Mouse (Mus musculus) T-helper 17 cell (primary cell): ENCODE measurements around the gene Zfp541.

ENCODE experiments used
- in situ Hi-C, 2 experiments: fragments of 300-600 bp; cut with MboI, MseI; formaldehyde crosslinking; loops; 1 replicate in 1 of 2; 2 replicates in 1 of 2; pipeline ENCODE4 v1.15.1; 2025; ENCODE audit warnings: high pct_unique_total_duplicates in 2 of 2

Zfp541 gene

DNA sequence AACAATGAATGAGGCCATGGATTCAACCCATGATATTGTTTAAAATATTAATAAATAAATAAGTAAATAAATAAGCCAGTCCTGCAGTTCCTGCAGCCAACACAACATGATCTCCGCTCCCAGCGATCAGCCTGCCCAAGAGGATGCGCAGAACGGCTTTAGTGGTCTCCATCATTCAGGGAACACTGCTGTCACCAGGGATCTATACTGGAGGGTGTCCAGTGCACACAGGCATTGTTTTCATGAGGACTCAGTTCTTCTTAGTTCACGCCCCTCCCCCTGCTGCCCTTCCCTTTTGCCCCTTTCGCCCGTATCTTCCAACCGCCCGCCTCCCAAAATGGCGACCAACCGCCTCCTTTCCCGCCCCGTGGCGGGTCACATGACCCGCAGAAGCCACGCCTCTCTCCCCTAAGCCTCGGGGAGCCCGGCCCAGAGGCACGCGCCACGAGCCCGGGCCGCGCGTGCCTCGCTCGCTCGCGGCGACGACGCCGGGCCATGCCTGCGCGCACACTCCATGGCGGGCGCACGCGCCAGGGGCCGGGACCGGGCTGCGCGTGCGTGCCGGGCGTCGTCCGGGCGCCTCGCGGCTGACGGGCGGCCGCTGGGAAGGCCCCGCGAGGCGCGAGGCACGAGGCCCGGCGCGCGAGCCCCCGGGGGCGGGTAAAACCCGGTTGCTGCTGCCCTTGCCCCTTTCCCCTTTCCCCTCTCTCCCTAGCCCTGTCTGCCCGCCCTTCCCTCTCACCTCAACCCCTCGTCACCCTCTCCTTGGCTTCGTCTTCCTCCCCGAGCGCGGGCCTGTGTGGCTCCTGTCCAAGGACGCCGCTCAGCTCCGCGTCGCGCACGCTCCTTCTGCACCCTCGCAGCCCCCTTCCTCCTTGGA lies at the start of gene Zfp541:
Zfp541 (plus strand) TSS at position 596 of the 880 bp plus-strand sequence.
- in situ Hi-C loops, result no loop called here

DNA sequence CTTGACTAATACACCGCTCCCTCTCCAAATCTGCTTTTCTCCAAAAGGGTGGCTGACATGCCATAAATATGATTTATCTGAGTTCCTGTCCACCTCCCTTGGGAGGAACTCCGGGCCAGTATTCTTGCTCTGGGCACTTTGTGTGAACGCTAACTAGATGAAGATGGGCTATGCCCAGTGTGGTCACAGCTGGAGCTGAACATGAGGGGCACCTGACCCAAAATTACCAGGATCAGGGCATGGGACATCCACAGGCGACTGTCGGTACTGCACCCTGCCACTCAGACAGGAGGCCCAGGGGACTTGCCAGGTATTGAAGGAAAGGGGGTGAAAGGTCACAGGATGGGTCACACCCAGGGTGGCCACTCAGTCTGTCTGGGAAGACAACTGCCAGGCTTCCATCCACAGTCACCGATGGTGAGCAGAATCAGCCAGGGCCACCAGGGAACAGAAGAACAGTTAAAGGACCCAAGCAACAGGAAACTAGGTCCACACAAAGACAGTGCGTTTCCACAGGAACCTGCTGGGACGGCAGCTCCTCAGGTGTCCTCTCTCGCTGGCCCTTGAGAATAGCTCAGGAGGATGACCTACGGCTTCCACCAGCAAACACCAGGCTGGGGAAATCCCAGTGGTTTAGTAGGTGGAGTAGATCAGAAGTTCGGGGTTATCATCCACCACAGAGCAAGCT lies 48.9 kb upstream of the Zfp541 start:
- in situ Hi-C loops, result no loop called here

DNA sequence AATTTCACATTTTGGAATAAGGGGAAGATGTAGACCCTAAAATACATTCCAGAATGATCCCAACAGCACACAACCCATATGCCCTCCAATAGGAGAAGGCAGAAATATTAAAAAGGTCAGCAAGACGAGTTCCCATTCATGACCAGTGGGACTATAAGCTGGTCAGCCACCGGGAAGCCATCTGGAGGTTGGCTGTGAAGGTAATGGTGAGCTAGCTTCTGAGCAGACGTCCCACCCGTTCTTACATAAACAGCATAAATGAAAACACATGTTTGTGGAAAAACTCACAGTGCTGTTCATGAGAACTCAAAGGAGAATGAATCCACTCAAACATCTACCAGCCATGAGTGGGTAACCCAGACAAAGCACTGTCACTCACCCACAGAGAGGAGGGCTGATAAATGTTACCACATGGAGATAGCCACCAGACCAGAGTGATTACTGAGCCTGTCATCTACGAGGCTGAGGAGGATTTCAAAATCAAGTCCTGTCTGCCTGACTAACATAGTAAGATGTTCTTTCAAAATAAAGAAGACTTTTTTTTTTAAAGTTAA lies 47.8 kb upstream of the Zfp541 start:
- in situ Hi-C loops, result no loop called here

DNA sequence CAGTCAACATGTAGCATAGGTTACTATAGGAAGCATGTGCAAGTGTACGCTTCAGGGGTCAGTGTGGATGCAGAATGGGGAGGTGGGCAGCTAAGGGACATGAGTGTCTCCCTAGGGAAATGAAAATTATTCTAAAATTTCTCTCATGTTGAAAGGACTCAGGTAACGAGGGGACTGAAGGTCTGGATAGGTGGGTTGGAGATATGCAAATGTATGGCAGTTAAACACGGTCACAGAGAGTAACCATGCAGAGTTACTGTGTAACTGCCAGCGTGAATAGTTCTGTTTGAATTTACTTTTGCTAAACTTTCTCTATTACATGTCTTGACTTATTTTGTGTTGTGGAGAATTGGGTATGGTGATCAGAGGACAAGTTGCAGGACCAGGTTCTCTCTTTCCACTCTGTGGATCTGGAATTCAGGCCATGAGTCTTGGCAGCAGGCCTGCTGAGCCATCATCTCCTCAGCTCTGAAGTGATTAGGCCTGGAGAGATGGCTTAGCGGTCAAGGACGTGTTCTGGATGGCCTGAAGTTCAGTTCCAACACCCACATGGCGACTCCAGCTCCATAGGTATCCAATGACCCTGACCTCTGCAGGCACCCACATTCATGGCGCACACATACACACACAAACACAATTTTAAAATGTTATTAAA lies 47.0 kb upstream of the Zfp541 start:
- in situ Hi-C loops, result no loop called here

DNA sequence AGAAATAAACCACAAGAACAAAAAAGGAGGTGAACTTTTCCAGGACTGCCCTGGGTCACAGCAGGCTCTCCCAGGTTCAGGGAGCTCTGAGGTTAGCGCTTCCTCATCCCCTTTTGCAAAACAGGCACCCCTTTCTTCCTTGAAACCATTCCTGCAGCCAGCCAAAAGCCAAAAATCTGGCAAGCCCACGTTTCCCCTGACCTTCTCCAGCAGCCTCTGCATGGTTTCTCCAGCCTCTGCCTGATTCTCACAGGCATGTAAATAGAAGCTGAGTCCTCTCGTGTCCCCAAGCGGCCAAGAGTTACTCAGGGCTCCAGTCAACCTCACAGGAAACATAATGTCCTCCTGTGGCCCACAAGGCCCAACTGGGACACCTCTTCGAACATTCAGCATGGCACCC lies 46.2 kb upstream of the Zfp541 start:
- in situ Hi-C loops, result no loop called here

DNA sequence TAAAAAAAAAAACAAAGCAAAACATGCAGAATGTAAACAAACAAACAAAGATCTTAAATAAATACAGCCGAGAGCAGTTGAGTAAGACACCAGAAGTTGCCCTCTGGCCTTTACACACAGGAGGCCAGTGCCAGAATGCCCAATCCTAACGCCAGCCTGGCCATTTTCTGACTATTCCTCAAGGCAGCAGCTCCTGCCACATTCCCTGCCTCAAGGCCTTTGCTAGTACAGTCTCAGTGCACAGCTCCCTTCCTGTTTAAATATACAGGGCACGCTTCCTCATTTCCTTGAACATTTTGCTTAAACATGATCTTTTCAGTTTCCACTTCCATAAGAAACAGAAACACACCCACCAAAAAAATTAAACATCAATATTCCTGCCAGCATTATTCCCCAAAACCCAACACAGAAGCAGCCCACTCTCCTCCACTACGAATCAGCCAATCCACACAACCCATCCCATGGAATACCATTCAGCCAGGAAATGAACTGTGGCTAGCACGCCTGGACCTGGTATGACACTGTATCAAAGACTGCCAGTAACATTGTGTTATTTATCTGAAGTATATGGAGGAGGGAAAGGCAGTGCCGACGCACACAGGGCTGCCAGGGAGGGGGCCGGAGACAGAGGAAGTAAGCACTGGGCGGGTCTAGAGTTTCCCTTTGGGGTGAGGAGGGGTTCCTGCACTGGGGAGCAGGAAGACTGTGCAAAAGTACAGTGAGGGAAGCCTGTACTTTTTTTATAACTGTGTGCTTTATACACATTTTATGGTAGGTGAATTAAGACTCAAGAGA lies 43.4 kb upstream of the Zfp541 start:
- in situ Hi-C loops, result no loop called here

DNA sequence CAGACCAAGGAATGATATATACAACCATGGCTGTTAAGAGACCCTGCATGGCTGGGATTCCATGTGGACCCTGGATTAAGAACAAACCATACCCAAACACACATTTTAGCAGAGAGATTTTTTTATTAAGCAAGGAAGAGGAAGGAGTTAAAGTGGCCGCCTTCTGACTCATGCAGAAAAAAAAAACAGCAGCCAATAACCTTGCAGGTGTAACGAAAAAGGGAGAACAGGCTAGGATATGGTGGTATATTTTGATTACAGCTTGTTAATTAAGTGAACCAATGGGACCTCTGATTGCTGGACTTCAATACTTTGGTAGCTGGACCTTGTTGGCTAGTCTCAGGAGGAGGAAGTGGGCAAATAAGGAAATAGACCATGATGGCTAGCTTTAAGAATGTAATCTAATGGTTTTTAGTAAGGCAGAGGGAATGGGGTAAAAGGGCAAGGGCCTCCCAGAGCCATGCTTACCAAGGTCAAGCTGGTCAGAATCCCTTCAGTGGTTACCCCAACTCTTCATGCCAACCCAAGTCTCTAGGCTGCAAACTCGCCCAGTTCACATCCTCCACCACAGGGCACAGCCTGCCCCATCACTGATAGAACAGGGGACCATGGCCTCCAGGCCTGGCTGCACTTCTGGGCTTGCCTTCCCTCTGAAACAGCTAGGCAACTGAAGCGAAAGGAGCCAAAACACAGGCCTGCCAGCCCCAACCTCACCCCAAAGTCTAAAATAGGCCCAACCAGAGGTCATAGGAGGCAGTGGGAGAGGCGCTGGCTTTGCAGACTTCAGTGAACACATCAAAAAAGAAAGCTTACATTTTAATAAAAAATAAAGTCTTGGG lies 42.1 kb upstream of the Zfp541 start:
- in situ Hi-C loops, result no loop called here

DNA sequence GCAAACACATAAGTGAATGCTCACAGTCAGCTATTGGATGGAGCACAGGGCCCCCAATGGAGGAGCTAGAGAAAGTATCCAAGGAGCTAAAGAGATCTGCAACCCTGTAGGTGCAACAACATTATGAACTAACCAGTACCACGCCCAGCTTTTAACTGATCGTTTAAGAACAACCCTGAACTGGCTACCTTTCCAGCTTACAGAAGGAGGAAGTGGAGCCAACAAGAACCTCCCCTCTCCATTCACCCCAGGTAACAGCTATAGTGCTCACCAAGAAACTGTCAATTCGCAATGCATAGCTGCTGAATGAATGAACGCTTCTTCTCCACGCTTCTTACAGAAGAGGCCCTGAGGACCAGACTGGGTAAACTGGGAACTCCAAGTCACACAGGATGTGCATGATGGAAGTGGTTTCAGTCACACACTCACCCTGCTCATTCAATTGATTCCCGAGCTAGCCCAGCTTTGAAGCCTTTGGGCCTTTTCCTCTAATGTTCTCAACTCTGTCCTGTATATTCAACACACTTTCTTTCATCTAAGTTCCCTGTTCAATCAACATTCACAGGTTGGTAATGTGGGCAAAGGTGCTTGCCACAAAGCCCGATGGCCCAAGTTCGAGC lies 36.9 kb upstream of the Zfp541 start:
- in situ Hi-C loops, result no loop called here

DNA sequence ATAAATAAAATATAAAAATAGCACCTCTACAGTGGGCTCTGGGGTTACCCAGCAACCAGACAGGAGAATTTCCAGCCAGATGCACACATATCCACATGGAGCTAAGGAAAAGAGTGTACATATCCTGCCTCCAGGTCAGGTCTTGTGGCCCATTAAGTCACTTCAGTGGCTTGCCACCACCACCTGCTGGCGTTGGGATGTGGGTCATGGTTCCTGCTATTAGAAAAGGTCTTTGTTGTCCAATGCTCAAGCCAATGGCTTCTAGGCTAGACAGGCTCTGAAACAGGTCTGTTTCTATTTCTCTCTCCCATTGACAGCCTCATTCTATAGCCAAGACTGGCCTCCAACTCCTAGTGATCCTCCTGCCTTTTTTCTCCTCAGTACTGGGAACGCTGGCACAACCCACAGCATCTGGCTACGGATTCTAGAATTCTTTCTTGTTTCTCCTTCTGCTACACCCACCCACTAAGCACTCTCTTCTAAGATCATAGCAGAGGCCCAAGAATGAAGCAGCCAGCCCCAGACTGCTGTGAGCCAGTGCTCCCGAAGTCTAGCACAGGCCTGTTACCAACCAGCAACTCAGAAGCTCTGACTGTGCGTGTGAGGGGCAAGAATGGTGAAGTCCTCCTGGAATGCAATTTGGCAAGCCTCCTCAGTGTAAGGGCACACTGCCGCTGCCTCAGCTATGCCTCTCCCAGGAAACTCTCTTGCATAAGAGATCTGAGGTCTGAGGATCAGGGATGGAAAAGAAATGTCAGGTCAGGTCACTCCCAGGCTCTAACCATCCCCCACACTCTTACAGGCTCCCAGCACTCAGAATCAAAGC lies 33.3 kb upstream of the Zfp541 start:
- in situ Hi-C loops, result no loop called here

DNA sequence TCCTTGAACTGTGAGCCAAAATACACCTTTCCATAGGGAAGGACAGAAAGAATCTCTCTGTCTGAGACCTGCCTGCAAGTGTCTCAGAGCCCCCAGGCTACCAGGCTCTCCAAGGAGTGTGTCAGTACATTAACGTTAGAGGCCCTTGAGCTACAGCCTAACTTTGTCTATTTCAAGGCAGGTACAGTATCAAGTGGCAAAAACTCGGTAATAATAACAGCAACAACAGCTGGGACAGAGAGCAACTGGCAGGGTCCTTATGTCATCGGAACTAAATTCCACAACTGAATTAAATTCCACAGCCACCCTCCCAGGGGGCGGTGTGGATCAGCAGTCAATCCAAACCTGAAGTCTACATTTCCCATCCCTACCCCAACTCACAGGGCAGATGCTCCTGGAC lies 30.5 kb upstream of the Zfp541 start:
- in situ Hi-C loops, result no loop called here

DNA sequence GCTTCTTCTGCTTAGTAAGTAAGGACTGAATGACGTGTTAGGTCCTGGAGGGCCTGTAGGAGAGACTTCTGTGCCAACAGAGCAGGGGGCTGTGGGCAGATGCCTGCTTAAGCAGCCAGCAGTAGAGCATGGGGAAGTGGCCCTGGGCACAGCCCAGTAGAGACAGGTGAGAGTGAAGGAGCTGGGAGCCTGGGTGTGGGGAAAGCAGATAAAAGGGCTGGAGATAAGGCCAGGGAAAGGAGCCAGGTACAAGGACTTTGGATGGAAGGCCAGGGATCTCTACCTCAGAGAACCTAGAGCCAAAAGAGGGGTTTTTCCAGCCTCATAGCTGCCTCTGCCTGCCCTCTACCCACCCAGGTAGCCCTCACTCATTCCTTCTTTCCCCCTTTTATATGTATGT lies 28.6 kb upstream of the Zfp541 start:
- in situ Hi-C loops, result no loop called here

DNA sequence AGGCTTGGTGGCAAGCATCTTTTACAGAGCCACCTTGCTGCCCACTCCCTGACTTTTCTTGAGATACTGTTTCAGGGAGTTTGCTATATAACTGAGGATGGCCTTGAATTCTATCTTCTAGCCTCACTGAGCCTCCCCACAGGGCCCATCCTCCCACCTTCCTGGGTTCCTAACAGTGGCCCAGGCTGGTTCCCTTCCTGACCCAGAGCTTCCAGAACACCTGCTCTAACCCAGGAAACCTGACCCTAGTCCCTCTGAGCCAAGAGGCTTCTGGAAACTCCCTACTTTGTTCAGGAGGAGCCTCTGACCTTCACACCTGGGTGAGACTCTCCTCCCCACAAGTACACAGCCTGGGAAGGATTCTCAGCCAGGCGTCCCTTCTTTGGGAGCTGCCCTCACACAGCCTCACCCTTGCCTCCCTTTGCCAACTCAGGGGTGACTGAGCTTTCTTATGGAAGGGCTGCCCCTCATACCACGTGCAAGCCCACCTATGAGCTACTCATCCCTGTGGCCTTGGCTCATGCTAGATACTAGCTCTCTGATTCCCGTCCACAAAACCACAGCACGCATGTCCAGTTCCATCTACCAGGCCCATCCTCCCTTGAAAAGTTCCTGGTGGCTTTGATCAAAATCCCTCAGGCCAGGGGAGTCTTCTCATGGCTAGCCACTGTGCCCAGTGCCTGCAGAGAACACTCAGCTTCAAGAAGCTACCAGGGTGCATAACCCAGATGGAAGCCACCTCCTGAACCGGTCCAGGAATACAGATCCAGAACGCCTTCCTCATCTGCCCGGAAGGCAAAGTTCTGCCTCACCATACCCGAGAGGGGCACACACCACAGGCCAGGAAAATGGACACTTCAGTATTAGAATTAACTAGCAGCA lies 27.8 kb upstream of the Zfp541 start:
- in situ Hi-C loops, result no loop called here

DNA sequence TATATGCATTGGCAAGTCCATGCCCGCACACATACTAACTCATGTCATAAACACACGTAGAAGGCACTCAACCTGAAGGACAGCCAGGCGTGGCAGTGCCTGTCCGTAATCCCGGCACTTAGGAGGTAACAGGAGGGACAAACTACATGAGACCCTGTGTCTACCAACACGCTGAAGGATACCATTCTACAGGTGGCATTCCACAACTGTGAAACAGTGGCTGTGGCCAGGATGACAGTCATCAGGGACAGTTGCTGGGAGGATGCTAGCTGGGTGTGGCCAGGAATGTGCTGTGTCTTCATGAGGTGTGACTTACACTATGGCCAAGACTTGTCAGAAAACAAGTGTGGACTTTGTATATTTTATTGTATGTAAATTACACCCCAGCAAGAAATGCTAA lies 24.6 kb upstream of the Zfp541 start:
- in situ Hi-C loops, result no loop called here

DNA sequence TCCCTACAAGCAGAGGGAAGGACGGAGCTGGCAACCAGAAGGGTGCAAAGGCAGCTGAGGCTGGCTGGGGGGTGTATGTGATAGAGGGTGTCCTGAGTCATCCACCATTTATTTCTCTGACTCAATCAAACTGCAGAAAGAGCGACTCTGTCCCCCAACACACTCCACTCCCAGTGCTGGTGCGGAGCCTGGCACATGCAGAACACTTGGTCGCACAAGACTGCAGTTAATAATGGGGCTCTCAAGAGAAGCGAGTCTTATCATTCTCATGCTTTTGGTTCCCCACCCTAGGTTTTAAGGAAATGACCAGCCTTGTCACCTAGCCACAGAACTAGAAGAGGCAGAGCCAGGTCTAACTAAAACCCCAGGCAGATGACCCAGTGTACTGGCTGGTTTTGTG lies 22.3 kb upstream of the Zfp541 start:
- in situ Hi-C loops, result no loop called here

DNA sequence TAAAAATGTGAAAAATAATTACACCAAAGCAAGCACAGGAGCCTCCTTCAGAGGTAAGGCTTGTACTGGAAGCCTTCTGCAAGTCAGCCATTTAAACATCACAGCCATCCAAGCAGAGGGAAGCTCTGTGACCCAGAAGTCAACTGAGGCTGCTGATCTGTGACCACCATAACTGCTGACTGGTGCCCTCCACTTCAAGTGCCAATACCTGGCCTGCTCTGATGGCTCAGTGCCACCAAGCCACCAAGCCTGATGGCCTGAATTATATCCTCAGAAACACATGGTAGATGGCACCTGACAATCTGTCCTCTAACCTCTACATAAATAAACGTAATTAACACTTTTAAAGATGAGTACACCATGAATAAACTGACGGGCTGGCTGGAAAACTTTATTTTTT lies 20.4 kb upstream of the Zfp541 start:
- in situ Hi-C loops, result loop anchor here in 1 of 2 experiments (10.0 kb wide), 1 partner anchor 834 kb away; the partner anchor contains the start of gene Dact3

DNA sequence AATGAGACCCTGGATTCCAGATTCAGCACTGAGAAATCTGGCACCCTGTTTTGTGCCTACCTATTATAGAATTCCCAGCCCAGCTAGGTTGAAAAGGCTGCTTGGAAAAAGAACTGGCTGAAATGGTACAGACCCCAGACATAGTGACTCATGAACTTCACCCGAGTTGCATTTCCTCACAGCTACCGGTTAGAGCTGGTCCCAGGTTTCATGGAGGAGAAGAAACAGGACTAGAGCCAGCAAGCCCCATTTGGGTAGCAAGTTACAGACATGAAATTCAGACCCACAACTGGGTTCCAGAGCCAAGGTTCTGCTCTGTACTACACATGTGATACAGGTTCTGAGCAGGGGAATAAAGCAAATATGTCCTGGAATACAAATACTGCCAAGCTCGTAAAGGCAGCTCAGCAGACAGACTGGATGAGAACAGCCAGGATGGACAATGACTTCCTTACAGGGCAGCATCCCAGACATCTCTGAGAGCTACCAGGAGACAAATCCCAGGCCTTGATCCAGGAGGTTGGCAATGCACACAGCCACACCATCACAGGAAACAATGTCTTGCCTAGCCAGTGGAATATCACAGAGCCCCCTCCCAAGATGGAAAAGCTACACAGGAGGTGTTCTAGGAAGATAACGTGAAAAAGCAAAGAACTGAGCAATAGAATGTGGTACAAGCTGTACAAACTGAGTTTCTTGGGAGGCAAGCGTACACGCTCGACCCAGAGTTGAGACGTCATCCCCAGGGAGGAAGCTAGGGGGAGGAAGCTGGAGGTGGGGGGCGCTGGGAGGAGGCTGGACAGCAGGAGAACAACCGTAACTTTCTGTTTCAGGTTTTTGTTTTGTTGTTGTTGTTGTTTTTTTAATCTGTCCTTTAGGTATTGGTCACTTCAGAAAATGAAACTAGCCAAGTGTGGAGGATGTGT lies 18.5 kb upstream of the Zfp541 start:
- in situ Hi-C loops, result loop anchor here in 1 of 2 experiments (10.0 kb wide), 1 partner anchor 832 kb away; the partner anchor contains the start of gene Dact3
